Mouse (Mus musculus) ES-E14 (cell line): ENCODE data around the gene Rabgap1l. TPM values are rescaled to one million over a fixed set of nuclear protein-coding genes. Genes with fewer than 3 reads are reported as not detected.
A peak's percentile ranks its signal among the peaks of the same experiment; 100 is the strongest.

Source experiments
- DNase-seq: peaks from one replicate; pipeline ENCODE4 v3.0.0-alpha.2; 2013; ENCODE audit warnings: low read depth, low spot score
- H3K27ac ChIP-seq: 2 replicates; pipeline ENCODE4 v1.5.1; 2012; ENCODE audit warnings: low read depth, mild to moderate bottlenecking, low read length, moderate library complexity, mixed read lengths; ENCODE audit not compliant: poor library complexity, insufficient read depth, severe bottlenecking
- H3K36me3 ChIP-seq: 2 replicates; pipeline ENCODE4 v1.6.1; 2012; ENCODE audit warnings: mild to moderate bottlenecking, low read length, moderate library complexity, mixed read lengths; ENCODE audit not compliant: control insufficient read depth, poor library complexity, insufficient read depth, severe bottlenecking
- H3K4me1 ChIP-seq, 2 experiments: fragments of 150-350 bp in 1 of 2; sonication (generic) in 1 of 2; 2 replicates each; pipeline ENCODE4 v1.6.1; 2012; ENCODE audit warnings: low read length in 2 of 2, mild to moderate bottlenecking in 1 of 2, mixed read lengths in 1 of 2; ENCODE audit not compliant: control insufficient read depth in 2 of 2, insufficient read depth in 2 of 2, poor library complexity in 1 of 2
- H3K4me3 ChIP-seq, 2 experiments: fragments of 150-350 bp in 1 of 2; sonication (generic) in 1 of 2; 2 replicates each; pipeline ENCODE4 v1.5.1; 2012; ENCODE audit warnings: low read length in 2 of 2, low read depth in 1 of 2, mild to moderate bottlenecking in 1 of 2, mixed read lengths in 1 of 2; ENCODE audit not compliant: insufficient read depth in 1 of 2, poor library complexity in 1 of 2, severe bottlenecking in 1 of 2
- H3K9ac ChIP-seq: 2 replicates; pipeline ENCODE4 v1.6.1; 2012; ENCODE audit warnings: low read depth, mild to moderate bottlenecking, low read length, mixed read lengths; ENCODE audit not compliant: poor library complexity, insufficient read depth, severe bottlenecking
- H3K9me3 ChIP-seq: fragments of 150-350 bp; sonication (generic); 2 replicates; pipeline ENCODE4 v1.6.1; 2012; ENCODE audit warnings: low read depth, mild to moderate bottlenecking, low read length; ENCODE audit not compliant: control insufficient read depth, insufficient read depth
- CHD2 ChIP-seq: IDR thresholded peaks from 2 replicates; pipeline ENCODE4 v1.6.1; 2014; ENCODE audit warnings: mild to moderate bottlenecking, low read depth, low read length, inconsistent platforms
- HCFC1 ChIP-seq: IDR thresholded peaks from 2 replicates; pipeline ENCODE4 v1.6.1; 2012; ENCODE audit warnings: low read length, inconsistent platforms, borderline replicate concordance; ENCODE audit not compliant: insufficient read depth
- MAFK ChIP-seq: IDR thresholded peaks from 2 replicates; pipeline ENCODE4 v1.6.1; 2014; ENCODE audit warnings: mild to moderate bottlenecking, low read depth, low read length, inconsistent platforms; ENCODE audit not compliant: insufficient read depth
- ZC3H11A ChIP-seq: IDR thresholded peaks from 2 replicates; pipeline ENCODE4 v1.6.1; 2012; ENCODE audit warnings: low read depth, mild to moderate bottlenecking, inconsistent platforms, low read length, borderline replicate concordance
- ZNF384 ChIP-seq: IDR thresholded peaks from 2 replicates; pipeline ENCODE4 v1.6.1; 2012; ENCODE audit warnings: low read depth, low read length, inconsistent platforms
- in situ Hi-C, 2 experiments: fragments of 600-800 bp; cut with MboI; formaldehyde crosslinking; loops; one replicate each; pipeline ENCODE4 v1.15.1; 2025; ENCODE audit warnings: low sequenced_read_pairs in 2 of 2, inconsistent platforms in 1 of 2; ENCODE audit not compliant: unreplicated experiment in 2 of 2
- total RNA-seq: library from RNA; depleted of rRNA; stranded (reverse); fragments of 300-350 nt; gene quantifications from 2 replicates; pipeline ENCODE4 v1.2.3, GENCODE M21; 2012

Gene Rabgap1l
- total RNA-seq, 1 experiment = 10.3 TPM

DNA sequence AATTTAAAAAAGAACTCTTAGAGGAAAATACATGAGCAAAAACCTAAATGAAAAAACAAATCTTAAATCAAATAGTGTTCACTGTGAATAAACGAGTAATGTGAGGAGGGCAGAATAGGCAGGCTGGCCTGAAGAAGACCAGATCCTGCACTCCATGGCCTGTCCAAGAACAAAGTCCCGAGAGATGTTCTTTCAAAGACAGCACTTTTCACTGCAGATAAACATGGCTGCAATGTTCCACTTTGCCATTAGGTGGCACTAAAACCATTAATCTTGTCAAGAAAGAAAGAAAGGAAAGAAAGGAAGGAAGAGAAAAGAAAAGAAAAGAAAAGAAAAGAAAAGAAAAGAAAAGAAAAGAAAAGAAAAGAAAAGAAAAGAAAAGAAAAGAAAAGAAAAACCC is 49.8 kb downstream of the Rabgap1l start:
- no peak overlapping the region for H3K9ac ChIP-seq
- no peak overlapping the region for H3K27ac ChIP-seq
- in situ Hi-C loops = no loop called here
- H3K36me3 ChIP-seq = no peaks in the 10 kb centered on the region
- no peaks in the 10 kb centered on the region for H3K9me3 ChIP-seq
- no peak for TF ChIP-seq ZC3H11A
- TF ChIP-seq ZNF384 = no peak
- no peak for TF ChIP-seq CHD2
- TF ChIP-seq MAFK = no peak
- TF ChIP-seq HCFC1 = no peak
- no peak for DNase-seq
- no peak overlapping the region for H3K4me3 ChIP-seq
- H3K4me1 ChIP-seq = peaks cover 0 to 1% of the 10 kb centered on the region in 2 experiments; a peak in 1 of 4 replicates

DNA sequence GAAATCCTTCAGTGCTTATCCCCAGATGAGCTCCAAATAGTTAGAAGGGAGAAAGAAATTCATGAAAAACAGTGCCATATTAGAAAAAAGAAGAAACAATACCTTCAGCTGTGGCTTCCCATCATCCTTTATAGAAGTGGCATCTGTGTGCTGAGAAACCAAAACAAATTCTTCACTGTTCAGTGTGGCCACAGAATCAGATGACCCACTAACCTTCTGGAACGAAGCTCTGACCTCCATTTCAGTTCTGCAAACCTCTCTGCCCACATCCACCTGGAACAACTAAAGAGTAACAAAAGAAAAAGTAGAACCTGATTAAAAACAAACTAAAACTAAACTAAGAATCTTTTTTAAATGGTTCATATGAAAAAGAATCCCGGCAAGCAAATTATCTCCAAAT is 52.4 kb downstream of the Rabgap1l start:
- TF ChIP-seq MAFK (no peak), ZNF384 (no peak), ZC3H11A (no peak), CHD2 (no peak), HCFC1 (no peak)
- in situ Hi-C loops = no loop called here

DNA sequence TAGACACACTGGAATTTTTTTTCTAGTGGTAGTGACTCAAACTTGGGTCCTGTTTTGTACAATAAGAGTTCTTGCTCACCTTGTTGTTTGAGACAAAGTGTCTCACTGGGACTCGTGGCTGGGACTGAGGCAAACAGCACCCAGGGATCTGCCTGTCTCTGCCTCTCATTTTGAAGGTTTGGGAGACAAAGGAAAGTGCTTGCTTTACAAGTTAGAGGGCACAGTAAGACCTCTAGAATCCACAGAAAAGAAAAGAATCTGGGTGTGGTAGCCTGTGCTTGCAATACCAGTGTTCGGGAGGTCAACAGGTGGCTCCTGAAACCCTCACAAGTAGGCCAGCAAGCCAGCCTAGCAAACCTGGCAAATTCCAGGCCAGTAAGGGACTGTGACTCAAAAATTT is 58.3 kb downstream of the Rabgap1l start:
- Histone ChIP-seq H3K27ac (peak overlapping the region; percentile 89), H3K4me3 (0 out of 4 replicates have a peak overlapping the region, but pooled peaks of 1 of the 2 experiments have one; percentile 8), H3K36me3 (no peaks in the 10 kb centered on the region), H3K9ac (peak overlapping the region; percentile 36; the same call in 1 of the 2 replicates), H3K4me1 (peaks cover 2 to 8% of the 10 kb centered on the region in 2 experiments; a peak in 3 of 4 replicates), H3K9me3 (no peaks in the 10 kb centered on the region)
- peak; percentile 59 for DNase-seq
- in situ Hi-C loops = no loop called here
- no peak for TF ChIP-seq HCFC1
- TF ChIP-seq ZC3H11A = no peak
- TF ChIP-seq CHD2 = peak; percentile 26; the same call in 1 of the 2 replicates
- 0 out of 2 replicates have a peak, but pooled peaks have one; percentile 73 for TF ChIP-seq MAFK
- TF ChIP-seq ZNF384 = no peak

More for the DNA sequence above, 52.4 kb downstream of the Rabgap1l start:
- Histone ChIP-seq H3K4me1 (peaks cover 0 to 2% of the 10 kb centered on the region in 2 experiments; a peak in 2 of 4 replicates), H3K4me3 (no peak overlapping the region), H3K9ac (no peak overlapping the region), H3K27ac (no peak overlapping the region), H3K36me3 (no peaks in the 10 kb centered on the region), H3K9me3 (no peaks in the 10 kb centered on the region)
- DNase-seq = no peak

GRCm38 (mm10) chr1:160729944-160730343 is 63.1 kb downstream of the Rabgap1l start:
- no peaks in the 10 kb centered on the region for H3K36me3 ChIP-seq
- no peaks in the 10 kb centered on the region for H3K9me3 ChIP-seq
- H3K4me1 ChIP-seq = peaks cover 0 to 2% of the 10 kb centered on the region in 2 experiments; a peak in 2 of 4 replicates
- H3K27ac ChIP-seq = no peak overlapping the region
- no peak overlapping the region for H3K4me3 ChIP-seq
- DNase-seq = no peak
- no peak overlapping the region for H3K9ac ChIP-seq
- TF ChIP-seq ZC3H11A (no peak), MAFK (no peak), CHD2 (no peak), ZNF384 (no peak), HCFC1 (no peak)
- in situ Hi-C loops = loop anchor here in 1 of 2 experiments (10.0 kb wide), 1 partner anchor 325 kb away; no protein-coding TSS in a partner anchor
